Mouse (Mus musculus): ENCODE results near the gene Mapk12. TPM values are rescaled to one million over a fixed set of nuclear protein-coding genes. Genes with fewer than 3 reads are reported as not detected.

The Mapk12 gene
- total RNA-seq, 1 experiment from 2014 or later: not detected

GRCm38 (mm10) chr15:89141443-89141842, 940 bp upstream of the Mapk12 start:
- no peak for ATAC-seq (replicated peaks; ENCODE audit: low read depth, poor library complexity, severe bottlenecking)

- no peak for ATAC-seq (replicated peaks; ENCODE audit: low read depth, poor library complexity, severe bottlenecking)
Measured at GRCm38 (mm10) chr15:89140048-89140658, 350 bp downstream of the Mapk12 start.

GRCm38 (mm10) chr15:89138531-89138930, 2.0 kb downstream of the Mapk12 start:
- ATAC-seq (replicated peaks; ENCODE audit: low read depth, poor library complexity, severe bottlenecking): no peak

GRCm38 (mm10) chr15:89138046-89138405, 2.5 kb downstream of the Mapk12 start:
- ATAC-seq (replicated peaks; ENCODE audit: low read depth, poor library complexity, severe bottlenecking): no peak

GRCm38 (mm10) chr15:89137378-89138045, 3.0 kb downstream of the Mapk12 start:
- ATAC-seq (replicated peaks; ENCODE audit: low read depth, poor library complexity, severe bottlenecking): no peak

DNA sequence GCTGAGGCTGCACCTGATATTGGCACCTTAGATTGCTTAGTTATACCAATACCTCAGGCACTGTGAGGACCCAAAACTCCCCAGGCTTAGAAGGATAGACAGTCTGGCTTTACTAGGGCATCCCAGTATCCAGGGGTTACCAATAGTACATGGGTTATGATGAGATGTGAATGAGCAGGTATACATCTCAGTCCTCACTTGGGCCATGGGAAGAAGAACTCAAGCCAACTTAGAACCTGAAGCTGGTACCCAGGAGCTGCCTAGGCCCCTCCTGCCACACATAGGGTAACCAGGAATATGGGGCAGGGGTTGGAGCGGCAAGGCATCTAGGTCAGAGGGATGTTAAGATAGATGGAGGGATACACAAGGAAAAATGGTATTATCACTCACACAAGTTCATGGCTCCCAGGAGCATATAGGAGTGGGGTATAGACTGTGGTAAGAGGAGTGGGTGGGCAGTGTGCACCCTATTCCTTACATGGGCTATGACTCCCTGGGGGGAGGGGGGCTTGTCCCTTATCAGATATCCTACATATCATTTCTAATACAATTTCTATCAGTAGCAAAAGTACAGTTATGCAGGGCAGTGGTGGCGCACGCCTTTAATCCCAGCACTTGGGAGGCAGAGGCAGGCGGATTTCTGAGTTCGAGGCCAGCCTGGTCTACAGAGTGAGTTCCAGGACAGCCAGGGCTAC, 3.9 kb downstream of the Mapk12 start:
- ATAC-seq (replicated peaks; ENCODE audit: low read depth, poor library complexity, severe bottlenecking): no peak

DNA sequence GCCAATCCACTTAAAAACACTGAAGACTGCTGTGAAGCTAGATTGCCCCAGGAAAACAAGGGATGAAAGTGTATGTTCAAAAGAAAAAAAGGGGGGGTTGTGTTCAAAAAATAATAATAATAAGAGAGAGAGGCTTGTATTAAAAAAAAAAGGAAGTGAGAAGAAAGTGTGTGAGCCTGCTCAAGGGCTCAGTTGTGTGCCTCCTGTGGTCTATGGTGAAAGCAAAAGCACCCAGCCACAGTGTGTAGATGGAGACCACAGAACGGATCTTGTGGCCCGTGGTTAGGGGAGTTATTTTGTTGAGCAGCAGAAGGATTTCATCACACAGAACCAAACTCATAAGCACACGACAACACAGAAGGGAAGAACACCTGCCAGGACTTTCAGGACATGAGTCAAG, 9.2 kb downstream of the Mapk12 start:
- peak; percentile 82 for ATAC-seq (replicated peaks; ENCODE audit: low read depth, poor library complexity, severe bottlenecking)

DNA sequence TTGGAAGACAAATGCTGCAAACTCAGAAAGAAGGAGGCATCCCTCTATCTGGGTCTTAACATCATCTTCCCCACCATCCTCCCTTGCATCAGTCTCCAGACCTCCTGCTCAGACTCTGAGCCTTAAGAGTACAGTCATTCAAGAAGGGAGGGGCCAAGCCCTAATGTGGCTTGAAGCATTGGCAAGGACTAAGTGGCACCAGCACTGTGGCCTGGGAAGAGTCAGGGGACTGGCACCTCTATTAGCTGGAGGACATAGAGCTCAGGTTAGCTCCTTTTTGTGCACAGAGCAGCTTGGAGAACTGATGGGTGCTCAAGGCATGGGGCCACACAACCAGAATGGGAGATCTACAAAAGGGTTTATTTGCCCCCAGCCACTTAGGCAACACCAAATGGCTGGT, 10.3 kb downstream of the Mapk12 start:
- ATAC-seq (replicated peaks; ENCODE audit: low read depth, poor library complexity, severe bottlenecking): no peak

DNA sequence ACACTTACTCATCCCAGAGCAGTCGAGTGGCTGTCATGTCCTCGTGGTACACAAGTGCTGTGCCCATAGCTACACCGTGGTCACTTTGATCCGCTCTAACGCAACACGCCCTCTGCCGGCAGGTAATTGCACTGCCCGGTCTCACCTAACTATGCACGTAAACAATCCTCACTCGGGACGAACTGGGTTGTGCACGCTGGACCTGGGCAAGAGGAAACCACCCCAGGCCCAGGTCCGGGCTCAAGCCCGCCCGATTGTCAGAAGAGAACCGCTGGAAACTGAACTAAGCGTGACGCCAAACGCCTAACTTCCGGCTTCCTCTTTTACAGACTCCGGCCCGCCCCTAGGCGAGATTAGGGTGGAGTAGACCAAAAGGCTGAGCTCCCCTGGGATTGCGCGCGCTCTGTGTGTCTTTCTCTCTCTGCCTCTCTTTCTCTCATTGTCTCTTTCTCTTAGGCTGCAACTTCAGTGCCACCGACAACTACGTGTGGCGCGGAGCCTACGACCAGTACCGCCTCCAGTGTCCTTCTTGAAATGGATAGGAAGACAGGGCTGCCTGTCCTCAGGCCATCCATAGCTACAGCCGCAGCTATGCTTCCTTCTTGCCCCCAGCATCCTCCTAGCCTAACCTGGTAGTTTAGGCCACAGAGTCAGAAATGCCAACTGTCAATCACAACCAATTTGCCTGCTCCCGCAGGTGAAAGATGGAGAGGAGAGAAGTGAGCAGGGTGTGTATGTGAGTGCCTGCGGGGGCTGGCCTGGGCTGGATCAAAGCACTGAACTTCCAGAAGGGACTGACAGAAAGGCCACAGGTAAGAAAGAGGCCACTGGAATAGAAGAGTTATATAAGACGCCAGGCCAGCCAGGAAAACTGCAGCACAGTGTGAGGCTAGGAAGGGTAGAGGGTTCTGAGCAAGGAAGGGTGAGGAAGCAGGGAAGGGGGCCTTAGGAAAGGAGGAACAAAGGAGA, 11.8 kb downstream of the Mapk12 start, which contains the start of gene Hdac10:
Gene Hdac10, minus strand, starts transcription at position 319 of the 969 bp plus-strand sequence.
- ATAC-seq (replicated peaks; ENCODE audit: low read depth, poor library complexity, severe bottlenecking): peak; percentile 61

- ATAC-seq (replicated peaks; ENCODE audit: low read depth, poor library complexity, severe bottlenecking): no peak
Measured at GRCm38 (mm10) chr15:89127364-89127940, 13.1 kb downstream of the Mapk12 start.

- no peak for ATAC-seq (replicated peaks; ENCODE audit: low read depth, poor library complexity, severe bottlenecking)
Measured at GRCm38 (mm10) chr15:89126622-89127021, 13.9 kb downstream of the Mapk12 start.

GRCm38 (mm10) chr15:89125351-89125750, 15.2 kb downstream of the Mapk12 start:
- ATAC-seq (replicated peaks; ENCODE audit: low read depth, poor library complexity, severe bottlenecking): no peak

- no peak for ATAC-seq (replicated peaks; ENCODE audit: low read depth, poor library complexity, severe bottlenecking)
Measured at GRCm38 (mm10) chr15:89124312-89124711, 16.2 kb downstream of the Mapk12 start.

DNA sequence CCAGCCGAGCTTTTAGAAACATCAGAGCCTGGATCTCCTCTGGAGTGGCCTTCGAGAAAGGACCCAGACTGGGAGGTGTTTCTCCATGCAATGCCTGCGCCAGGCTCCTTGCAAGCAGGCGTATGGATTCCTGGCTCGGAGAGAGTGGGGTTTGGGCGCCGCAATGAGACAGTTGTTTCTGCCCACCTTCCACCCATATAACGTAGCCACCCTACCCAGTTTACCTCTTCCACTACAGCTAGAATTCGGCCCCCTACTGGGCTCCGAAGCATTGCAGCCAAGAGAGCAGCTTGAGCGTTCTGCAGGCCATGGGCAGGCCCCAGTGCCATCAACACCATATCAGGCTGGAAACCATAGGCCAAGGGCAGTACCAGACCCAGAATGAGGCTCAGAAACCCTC, 16.9 kb downstream of the Mapk12 start:
- ATAC-seq (replicated peaks; ENCODE audit: low read depth, poor library complexity, severe bottlenecking): no peak

DNA sequence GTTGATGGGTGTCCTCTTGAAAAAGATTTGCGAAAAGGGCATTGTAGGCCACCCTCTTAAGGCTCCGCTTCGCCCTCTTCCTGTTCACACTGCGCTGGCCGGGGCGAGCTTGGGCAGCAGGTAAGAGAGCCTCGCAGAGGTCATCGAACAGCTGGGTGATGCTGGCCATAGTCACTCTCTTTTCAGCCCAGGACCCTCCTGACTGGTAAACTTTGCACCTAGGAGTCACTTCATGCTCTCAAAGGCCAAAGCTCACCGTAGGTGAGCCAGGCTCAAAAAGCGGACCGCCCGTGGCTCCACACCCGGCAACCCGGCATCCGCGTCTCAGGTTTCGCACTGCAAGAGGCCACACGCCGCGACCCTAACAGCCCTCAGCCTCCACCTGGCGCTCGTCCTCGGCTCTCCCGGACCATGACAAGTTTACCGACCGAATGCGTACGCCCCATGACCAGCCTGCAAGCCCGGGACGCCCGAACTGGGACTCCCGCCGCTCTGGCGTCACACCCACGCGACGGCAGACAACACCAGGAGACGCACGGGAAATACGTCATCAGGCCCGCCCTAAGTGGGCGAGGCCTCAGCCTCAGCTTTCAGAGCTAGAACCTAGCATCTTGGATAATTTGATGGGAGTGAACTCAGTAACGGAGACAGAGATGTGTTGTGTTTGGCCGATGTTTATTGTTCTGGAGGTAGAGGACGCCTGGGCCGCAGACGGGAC, 17.7 kb downstream of the Mapk12 start, which contains the start of gene Tubgcp6:
Gene Tubgcp6, minus strand, starts transcription at position 464 of the 718 bp plus-strand sequence.
- peak; percentile 96 for ATAC-seq (replicated peaks; ENCODE audit: low read depth, poor library complexity, severe bottlenecking)

DNA sequence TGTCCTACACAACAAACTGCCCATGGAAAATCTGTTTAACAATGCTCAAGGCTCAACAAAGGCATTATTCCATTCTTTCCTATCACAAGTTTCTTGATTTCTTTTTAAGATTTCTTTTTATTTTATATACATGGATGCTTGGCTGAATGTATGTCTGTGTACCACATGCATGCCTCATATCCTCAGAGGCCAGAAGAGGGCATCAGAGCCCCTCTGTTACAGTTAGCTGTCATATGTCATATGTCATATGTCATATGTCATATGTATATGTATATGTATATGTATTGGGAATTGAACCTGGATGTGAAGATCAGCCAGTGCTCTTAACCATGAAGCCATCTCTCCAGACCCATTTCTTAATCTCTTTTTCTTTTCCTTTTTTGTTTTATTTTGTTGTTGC, 22.5 kb downstream of the Mapk12 start:
- ATAC-seq (replicated peaks; ENCODE audit: low read depth, poor library complexity, severe bottlenecking): 0 out of 2 replicates have a peak, but pooled peaks have one; percentile 37

DNA sequence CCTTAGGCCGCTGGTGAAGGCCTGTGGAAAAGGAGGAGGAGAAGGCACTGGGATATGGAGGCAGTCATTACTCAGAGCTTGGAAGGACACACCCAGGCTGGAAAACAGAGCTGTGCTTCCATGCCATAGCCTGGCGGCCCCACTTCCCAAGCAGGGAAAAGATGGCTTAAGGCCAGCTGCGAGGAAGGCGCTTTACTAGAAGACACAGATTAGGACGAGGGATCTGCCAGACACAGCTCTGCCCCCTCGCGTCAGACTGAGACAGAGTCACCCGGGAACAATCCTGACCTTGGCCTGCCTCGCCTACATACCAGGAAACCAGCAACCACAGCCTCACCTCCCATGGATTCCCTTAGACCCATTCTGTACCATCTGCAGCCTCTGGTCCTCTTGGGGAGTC, 30.4 kb downstream of the Mapk12 start:
- no peak for ATAC-seq (replicated peaks; ENCODE audit: low read depth, poor library complexity, severe bottlenecking)

DNA sequence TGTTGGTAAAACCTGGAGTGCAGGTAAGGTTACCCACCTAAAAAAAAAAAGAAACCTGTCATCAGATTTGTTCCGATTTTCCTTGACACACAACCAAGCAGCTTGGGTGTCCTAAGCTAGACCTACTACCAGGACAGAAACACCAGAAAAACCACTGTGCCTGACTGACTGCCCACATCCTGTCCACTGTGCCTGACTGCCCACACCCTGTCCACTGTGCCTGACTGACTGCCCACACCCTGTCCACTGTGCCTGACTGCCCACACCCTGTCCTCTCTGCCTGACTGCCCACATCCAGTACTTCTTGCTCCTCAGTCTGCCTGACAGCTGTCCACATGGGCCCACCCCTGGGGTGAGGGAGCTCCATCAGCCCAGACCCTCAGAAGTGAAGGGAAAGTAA, 33.5 kb downstream of the Mapk12 start:
- no peak for ATAC-seq (replicated peaks; ENCODE audit: low read depth, poor library complexity, severe bottlenecking)

DNA sequence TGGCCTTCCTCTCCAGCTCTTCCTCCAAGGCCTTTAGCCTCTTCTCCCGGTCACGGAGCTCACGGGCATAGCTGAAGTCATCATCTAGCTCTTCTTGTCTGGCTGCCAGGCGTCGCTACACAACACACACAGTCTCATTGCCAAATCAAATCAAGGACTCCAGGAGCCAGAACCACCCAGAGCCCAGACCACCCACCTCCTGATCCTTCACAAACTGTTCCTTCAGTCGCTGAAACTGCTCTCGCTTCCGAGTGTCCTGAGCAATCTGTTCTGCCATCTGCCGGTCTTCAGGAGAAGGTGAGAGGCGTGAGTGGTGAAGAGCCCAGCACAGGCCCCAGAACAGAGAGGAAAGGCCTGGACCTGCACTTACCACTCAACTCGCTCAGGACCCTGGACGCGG, 34.4 kb downstream of the Mapk12 start:
- no peak for ATAC-seq (replicated peaks; ENCODE audit: low read depth, poor library complexity, severe bottlenecking)
